Mouse (Mus musculus) forebrain, postnatal 0 days (tissue): ENCODE results near the gene Gnb4. TPM values are rescaled to one million over a fixed set of nuclear protein-coding genes. Genes with fewer than 3 reads are reported as not detected.
A peak's percentile ranks its signal among the peaks of the same experiment; 100 is the strongest.

Experiments
- ATAC-seq: fragments of 200-750 bp; cut with Nextera tagmentation; 2 replicates; pipeline ENCODE4 v1.8.0; 2017; ENCODE audit warnings: mild to moderate bottlenecking, moderate library complexity
- DNase-seq: peaks from one replicate; pipeline ENCODE4 v3.0.0-alpha.2; 2015
- H3K27ac ChIP-seq: fragments of 300-500 bp; sonication (generic); 2 replicates; pipeline ENCODE4 v1.5.1; 2014; ENCODE audit warnings: low read depth, mild to moderate bottlenecking, antibody characterized with exemption, low read length, moderate library complexity, mixed read lengths
- H3K27me3 ChIP-seq: fragments of 300-500 bp; sonication (generic); 2 replicates; pipeline ENCODE4 v1.6.1; 2014; ENCODE audit warnings: mild to moderate bottlenecking, low read length, mixed read lengths; ENCODE audit not compliant: insufficient read depth
- H3K36me3 ChIP-seq: fragments of 300-500 bp; sonication (generic); 2 replicates; pipeline ENCODE4 v1.6.1; 2014; ENCODE audit warnings: mild to moderate bottlenecking, moderate library complexity; ENCODE audit not compliant: insufficient read depth
- H3K4me1 ChIP-seq: fragments of 300-500 bp; sonication (generic); 2 replicates; pipeline ENCODE4 v1.6.1; 2014; ENCODE audit warnings: antibody characterized with exemption; ENCODE audit not compliant: insufficient read depth
- H3K4me2 ChIP-seq: fragments of 300-500 bp; sonication (generic); 2 replicates; pipeline ENCODE4 v1.6.1; 2014; ENCODE audit warnings: low read depth, mild to moderate bottlenecking, moderate library complexity
- H3K4me3 ChIP-seq: fragments of 300-500 bp; sonication (generic); 2 replicates; pipeline ENCODE4 v1.5.1; 2014; ENCODE audit warnings: low read depth, low read length, mixed read lengths
- H3K9ac ChIP-seq: fragments of 300-500 bp; sonication (generic); 2 replicates; pipeline ENCODE4 v1.6.1; 2014; ENCODE audit warnings: mild to moderate bottlenecking
- H3K9me3 ChIP-seq: fragments of 300-500 bp; sonication (generic); 2 replicates; pipeline ENCODE4 v1.6.1; 2016; ENCODE audit warnings: low read length
- CTCF ChIP-seq: sonication (generic); IDR thresholded peaks from 2 replicates; pipeline ENCODE4 v1.5.1; 2016; ENCODE audit warnings: antibody characterized with exemption, control low read depth, low read depth
- WGBS: fragments of 180-500 bp; shearing (Covaris S2); extraction: QIAGEN DNeasy Blood & Tissue Kit; methylation state at CpG from one replicate; pipeline ENCODE4 v1.1.7; 2014; 5-methylcytosine and 5-hydroxymethylcytosine counted together
- polyA plus RNA-seq: library from polyadenylated mRNA; unstranded; fragments of >200 nt; fragmentation: Nextera tagmentation; extraction: Ambion mirVana; gene quantifications from 2 replicates; pipeline ENCODE4 v1.2.1, GENCODE M21; 2015
- total RNA-seq: library from RNA; depleted of rRNA; stranded (reverse); fragments of >200 nt; gene quantifications from 2 replicates; pipeline ENCODE4 v1.2.3, GENCODE M21; 2014; rRNA removed

The Gnb4 gene
- total and polyA plus RNA-seq, 2 experiments from 2014 or later, result 135 to 136 TPM

GRCm38 (mm10) chr3:32573881-32574280 is 42.5 kb downstream of the Gnb4 start:
- Histone ChIP-seq H3K4me1 (no peaks in the 10 kb centered on the region), H3K27me3 (no peaks in the 10 kb centered on the region), H3K4me2 (no peak overlapping the region), H3K27ac (no peak overlapping the region), H3K9ac (no peak overlapping the region), H3K4me3 (no peak overlapping the region), H3K9me3 (no peaks in the 10 kb centered on the region), H3K36me3 (peaks cover 53% of the 10 kb centered on the region)
- TF ChIP-seq CTCF, result no peak
- no peak for DNase-seq
- WGBS, result 27% methylated on average over 9 of the region's 9 CpGs
- no peak for ATAC-seq

DNA sequence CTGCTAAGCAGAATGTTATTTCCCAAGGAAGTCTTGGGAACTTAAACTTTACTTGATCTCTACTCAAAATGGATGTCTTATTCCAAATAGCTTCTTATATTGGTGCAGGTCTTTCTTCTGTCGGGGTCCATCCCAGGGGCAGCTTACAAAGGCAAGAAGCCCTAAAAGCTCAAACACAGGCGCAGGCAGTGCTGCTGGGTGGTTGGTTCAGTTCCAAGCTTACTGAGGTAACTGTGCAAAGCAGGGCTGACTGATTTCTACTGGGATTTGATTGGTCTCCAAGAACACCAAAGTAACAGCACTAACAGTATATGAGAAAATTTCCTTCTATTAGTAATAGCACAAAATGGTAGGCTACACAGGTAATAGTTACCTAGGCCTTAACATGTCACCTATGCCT is 43.3 kb downstream of the Gnb4 start:
- ATAC-seq, result no peak

DNA sequence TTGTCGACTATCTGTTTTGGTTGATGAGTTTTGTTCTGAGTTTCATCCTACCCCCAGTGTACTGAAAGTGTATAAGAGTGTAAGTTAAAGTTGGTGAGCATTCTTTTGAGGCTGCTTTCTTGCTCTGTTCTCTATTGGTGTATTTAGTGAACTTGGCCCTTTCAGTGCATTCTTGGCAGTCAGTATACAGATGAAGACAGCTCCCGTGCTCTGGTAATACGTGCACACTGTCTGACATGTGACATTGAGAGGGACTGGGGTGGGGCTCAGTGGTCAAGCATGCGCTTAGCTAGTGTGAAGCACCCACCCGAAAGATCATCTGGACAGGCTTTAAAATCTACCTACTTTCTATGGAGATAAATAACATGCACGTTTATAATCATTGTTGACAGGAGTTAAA is 53.0 kb downstream of the Gnb4 start:
- Histone ChIP-seq H3K36me3 (peaks cover 55% of the 10 kb centered on the region), H3K4me2 (no peak overlapping the region), H3K4me3 (no peak overlapping the region), H3K9me3 (no peaks in the 10 kb centered on the region), H3K27ac (no peak overlapping the region), H3K9ac (no peak overlapping the region), H3K27me3 (no peaks in the 10 kb centered on the region), H3K4me1 (no peaks in the 10 kb centered on the region)
- WGBS, result 94% methylated on average over 6 of the region's 6 CpGs
- DNase-seq (no peak), ATAC-seq (no peak)
- no peak for TF ChIP-seq CTCF

More for the DNA sequence above, 43.3 kb downstream of the Gnb4 start:
- H3K36me3 ChIP-seq, result peaks cover 59% of the 10 kb centered on the region
- TF ChIP-seq CTCF, result no peak
- H3K9me3 ChIP-seq, result no peaks in the 10 kb centered on the region
- no peak overlapping the region for H3K9ac ChIP-seq
- H3K27ac ChIP-seq, result no peak overlapping the region
- H3K4me1 ChIP-seq, result no peaks in the 10 kb centered on the region
- no peak for DNase-seq
- no peak overlapping the region for H3K4me3 ChIP-seq
- H3K27me3 ChIP-seq, result no peaks in the 10 kb centered on the region
- no peak overlapping the region for H3K4me2 ChIP-seq
- WGBS, result 89% methylated on average over 2 of the region's 2 CpGs

- ATAC-seq (peak; percentile 77), DNase-seq (peak; percentile 28)
- Histone ChIP-seq H3K36me3 (peaks cover 33% of the 10 kb centered on the region), H3K27me3 (no peaks in the 10 kb centered on the region), H3K9ac (no peak overlapping the region), H3K9me3 (no peaks in the 10 kb centered on the region), H3K4me2 (no peak overlapping the region), H3K4me1 (no peaks in the 10 kb centered on the region), H3K4me3 (no peak overlapping the region), H3K27ac (no peak overlapping the region)
- peak; percentile 45 for TF ChIP-seq CTCF
- 97% methylated on average over 1 of the region's 1 CpGs for WGBS
Observed at GRCm38 (mm10) chr3:32553061-32553460, 63.3 kb downstream of the Gnb4 start.

DNA sequence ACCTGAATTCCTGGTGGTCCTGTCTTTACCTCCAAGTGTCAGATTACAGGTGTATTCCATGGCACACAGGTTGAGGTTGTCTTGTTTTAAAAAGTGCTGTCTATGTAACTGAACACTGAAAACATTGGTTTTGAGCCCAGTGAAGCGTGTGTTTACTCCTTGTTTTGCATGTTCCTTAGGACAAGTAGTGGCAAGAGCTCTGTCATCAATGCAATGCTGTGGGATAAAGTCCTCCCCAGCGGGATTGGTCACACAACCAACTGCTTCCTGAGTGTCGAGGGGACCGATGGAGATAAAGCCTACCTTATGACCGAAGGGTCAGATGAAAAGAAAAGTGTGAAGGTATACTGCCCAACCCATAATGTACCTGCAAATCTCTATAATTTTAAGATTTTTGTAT is 78.3 kb downstream of the Gnb4 start:
- Histone ChIP-seq H3K27me3 (no peaks in the 10 kb centered on the region), H3K4me1 (no peaks in the 10 kb centered on the region), H3K36me3 (peaks cover 54% of the 10 kb centered on the region), H3K27ac (no peak overlapping the region), H3K9me3 (no peaks in the 10 kb centered on the region), H3K9ac (no peak overlapping the region), H3K4me3 (no peak overlapping the region), H3K4me2 (no peak overlapping the region)
- ATAC-seq, result no peak
- no peak for DNase-seq
- WGBS, result 96% methylated on average over 5 of the region's 5 CpGs
- no peak for TF ChIP-seq CTCF

DNA sequence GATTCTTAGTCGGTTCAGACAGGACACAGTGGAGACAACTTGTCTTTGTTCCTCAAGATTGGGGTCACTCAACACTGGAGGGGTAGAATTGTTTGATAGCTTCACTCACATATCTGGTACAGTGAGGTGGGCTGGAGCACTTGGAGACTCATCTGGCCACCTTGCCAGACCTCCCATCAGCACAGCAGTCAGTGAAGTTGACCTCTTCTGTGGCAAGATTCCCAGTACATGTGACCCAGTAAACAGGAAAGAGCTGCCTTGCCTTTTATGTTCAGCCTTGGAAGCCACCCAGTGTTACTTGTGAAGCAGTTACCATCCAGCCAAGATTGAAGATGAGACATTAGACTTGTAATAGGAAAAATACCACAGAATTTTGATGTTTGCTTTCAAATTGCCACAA is 78.8 kb downstream of the Gnb4 start:
- Histone ChIP-seq H3K4me2 (no peak overlapping the region), H3K4me1 (no peaks in the 10 kb centered on the region), H3K9me3 (no peaks in the 10 kb centered on the region), H3K36me3 (peaks cover 49% of the 10 kb centered on the region), H3K27ac (no peak overlapping the region), H3K4me3 (no peak overlapping the region), H3K9ac (no peak overlapping the region), H3K27me3 (no peaks in the 10 kb centered on the region)
- no peak for TF ChIP-seq CTCF
- 36% methylated on average over 1 of the region's 1 CpGs for WGBS
- peak; percentile 16 for DNase-seq
- peak; percentile 68 for ATAC-seq

DNA sequence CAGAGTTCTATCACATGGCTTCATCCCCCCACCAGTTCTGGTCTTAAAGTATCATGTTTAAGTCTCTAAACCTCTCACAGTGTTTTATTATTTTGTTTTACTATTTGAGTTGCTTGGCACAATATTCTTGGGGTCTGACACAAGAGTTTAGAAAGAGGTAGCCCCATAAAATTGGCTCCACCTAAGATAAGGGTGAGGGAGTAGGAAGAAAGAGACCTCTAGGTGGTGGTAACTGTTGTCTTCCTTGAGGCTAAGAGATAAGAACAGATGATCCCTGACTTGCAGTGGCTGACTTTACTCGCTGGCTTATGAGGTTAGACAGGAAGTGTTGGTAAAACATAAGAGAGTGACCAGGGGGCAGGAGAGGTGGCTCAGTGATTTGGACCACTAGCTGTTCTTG is 80.7 kb downstream of the Gnb4 start:
- Histone ChIP-seq H3K27me3 (no peaks in the 10 kb centered on the region), H3K9me3 (no peaks in the 10 kb centered on the region), H3K4me1 (no peaks in the 10 kb centered on the region), H3K4me2 (no peak overlapping the region), H3K4me3 (no peak overlapping the region), H3K9ac (no peak overlapping the region), H3K36me3 (peaks cover 36% of the 10 kb centered on the region), H3K27ac (no peak overlapping the region)
- no peak for ATAC-seq
- DNase-seq, result no peak
- WGBS, result 84% methylated on average over 1 of the region's 1 CpGs
- TF ChIP-seq CTCF, result no peak

Other genes with a start within 250 kb of the Gnb4 start
- gene Pik3ca, start 218.9 kb downstream of the Gnb4 start, total RNA-seq, result 45.3 and 55.4 TPM in 2 replicates
- 7.0 and 8.0 TPM in 2 replicates for gene Pik3ca, start 218.9 kb downstream of the Gnb4 start, polyA plus RNA-seq
- gene Kcnmb3, start 124.4 kb downstream of the Gnb4 start, total RNA-seq, result not detected in 2 replicates
- gene Kcnmb3, start 124.4 kb downstream of the Gnb4 start, polyA plus RNA-seq, result not detected in 2 replicates
- gene Zfp639, start 106.3 kb downstream of the Gnb4 start, total RNA-seq, result 74.2 and 80.8 TPM in 2 replicates
- gene Zfp639, start 106.3 kb downstream of the Gnb4 start, polyA plus RNA-seq, result 42.2 and 42.6 TPM in 2 replicates
- gene Mfn1, start 87.1 kb downstream of the Gnb4 start, total RNA-seq, result 28.4 and 52.6 TPM in 2 replicates
- 17.8 and 30.1 TPM in 2 replicates for gene Mfn1, start 87.1 kb downstream of the Gnb4 start, polyA plus RNA-seq
- gene Actl6a, start 89.7 kb upstream of the Gnb4 start, total RNA-seq, result 34.5 and 43.6 TPM in 2 replicates
- gene Actl6a, start 89.7 kb upstream of the Gnb4 start, polyA plus RNA-seq, result 39.6 and 44.3 TPM in 2 replicates
- gene Ndufb5, start 120.4 kb upstream of the Gnb4 start, total RNA-seq, result 389 and 418 TPM in 2 replicates
- 338 and 406 TPM in 2 replicates for gene Ndufb5, start 120.4 kb upstream of the Gnb4 start, polyA plus RNA-seq
- 19.1 and 29.6 TPM in 2 replicates for gene Mrpl47, start 121.0 kb upstream of the Gnb4 start, total RNA-seq
- 30.3 and 34.3 TPM in 2 replicates for gene Mrpl47, start 121.0 kb upstream of the Gnb4 start, polyA plus RNA-seq
- gene Usp13, start 201.0 kb upstream of the Gnb4 start, total RNA-seq, result 8.2 and 8.4 TPM in 2 replicates
- gene Usp13, start 201.0 kb upstream of the Gnb4 start, polyA plus RNA-seq, result 7.2 and 11.9 TPM in 2 replicates